Mouse (Mus musculus): Measurements from ENCODE around the gene Ffar2. TPM values are rescaled to one million over a fixed set of nuclear protein-coding genes. Genes with fewer than 3 reads are reported as not detected.

Gene Ffar2
- total and polyA plus RNA-seq, 2 experiments from 2014 or later: 0.05 TPM; not detected in 1

DNA sequence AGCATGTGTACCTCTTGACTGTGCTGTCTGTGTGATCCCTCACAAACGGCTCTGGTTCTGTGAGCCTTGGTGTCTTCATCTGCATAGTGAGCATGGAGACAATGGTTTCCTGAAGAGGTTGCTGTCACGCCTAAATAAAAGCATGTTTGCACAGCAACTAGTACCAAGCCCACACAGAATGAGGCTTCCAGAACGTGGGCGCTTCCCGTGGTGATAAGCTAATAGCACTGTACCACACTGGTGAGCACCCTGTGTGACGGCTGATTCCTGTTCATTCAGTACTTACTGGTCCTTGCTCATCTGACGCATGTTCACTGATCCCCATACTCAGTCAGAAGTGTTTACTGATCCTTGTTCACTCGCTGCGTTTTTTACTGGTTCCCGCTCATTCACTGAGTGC is 33.4 kb downstream of the Ffar2 start:
- ATAC-seq (ENCODE audit: insufficient read depth, low read depth) (no peak), DNase-seq (ENCODE audit: low spot score) (no peak)
- Histone ChIP-seq H3K9ac (replicated peaks; ENCODE audit: low read depth, low read length) (no peak overlapping the region), H3K4me3 (ENCODE audit: low read depth, low read length) (no peak overlapping the region), H3K27me3 (ENCODE audit: control insufficient read depth, insufficient read depth, low read length) (peaks cover 13% of the 10 kb centered on the region; the same call in 1 of the 2 replicates), H3K4me1 (ENCODE audit: control insufficient read depth, insufficient read depth) (no peaks in the 10 kb centered on the region), H3K36me3 (replicated peaks; ENCODE audit: control insufficient read depth, insufficient read depth, low read length) (no peaks in the 10 kb centered on the region), H3K9me3 (replicated peaks; ENCODE audit: control insufficient read depth, low read length) (no peaks in the 10 kb centered on the region), H3K4me2 (ENCODE audit: low read depth, low read length) (no peak overlapping the region), H3K27ac (ENCODE audit: low read depth) (no peak overlapping the region)
- TF ChIP-seq CTCF (IDR thresholded peaks at IDR 0.05; ENCODE audit: low read depth): no peak
- no peak for TF ChIP-seq EP300 (IDR thresholded peaks at IDR 0.05; ENCODE audit: low read depth)
- WGBS: 69% methylated on average over 10 of the region's 10 CpGs

DNA sequence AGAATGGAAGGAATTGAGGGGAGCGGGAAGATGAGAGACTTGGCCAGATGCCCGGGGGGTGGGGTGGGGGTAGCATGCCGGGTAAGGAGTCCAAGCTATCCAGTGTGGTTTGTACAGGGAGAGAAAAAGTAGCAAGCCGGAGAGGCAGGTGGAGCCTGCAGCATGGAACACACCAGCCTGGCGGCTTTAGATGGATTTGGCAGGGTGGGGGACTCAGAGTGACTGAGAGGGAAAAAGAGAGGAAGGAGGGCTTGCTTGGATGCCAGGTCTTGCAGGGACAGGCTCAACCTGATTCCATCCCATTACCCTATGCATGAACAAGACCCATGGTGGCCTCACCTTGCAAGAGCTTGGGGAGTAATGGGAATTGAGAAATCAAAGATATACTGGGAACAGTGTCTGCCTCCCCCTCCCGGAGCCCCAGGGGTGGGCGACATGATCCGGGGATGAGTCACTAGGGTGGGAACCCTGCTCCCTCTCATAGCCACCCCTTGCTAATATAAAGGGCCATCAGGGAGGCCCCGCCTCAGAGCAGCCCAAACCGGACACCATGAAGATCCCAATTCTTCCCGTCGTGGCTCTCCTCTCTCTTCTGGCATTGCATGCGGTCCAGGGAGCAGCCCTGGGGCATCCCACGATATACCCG is 36.1 kb downstream of the Ffar2 start, which contains the start of gene Krtdap:
Krtdap (plus strand) TSS at position 520 of the 646 bp plus-strand sequence.
- no peak for DNase-seq (ENCODE audit: low spot score)
- ATAC-seq (ENCODE audit: insufficient read depth, low read depth): no peak
- Histone ChIP-seq H3K4me3 (ENCODE audit: low read depth, low read length) (no peak within 1 kb of the TSS), H3K4me2 (ENCODE audit: low read depth, low read length) (no peak within 1 kb of the TSS), H3K4me1 (ENCODE audit: control insufficient read depth, insufficient read depth) (no peaks in the 10 kb centered on the region), H3K9ac (replicated peaks; ENCODE audit: low read depth, low read length) (no peak within 1 kb of the TSS), H3K27me3 (ENCODE audit: control insufficient read depth, insufficient read depth, low read length) (peaks cover 13% of the 10 kb centered on the region; the same call in 1 of the 2 replicates), H3K9me3 (replicated peaks; ENCODE audit: control insufficient read depth, low read length) (no peaks in the 10 kb centered on the region), H3K27ac (ENCODE audit: low read depth) (no peak within 1 kb of the TSS), H3K36me3 (replicated peaks; ENCODE audit: control insufficient read depth, insufficient read depth, low read length) (no peaks in the 10 kb centered on the region)
- TF ChIP-seq EP300 (IDR thresholded peaks at IDR 0.05; ENCODE audit: low read depth) (no peak), CTCF (IDR thresholded peaks at IDR 0.05; ENCODE audit: low read depth) (no peak)
- WGBS: 37% methylated on average over 15 of the region's 15 CpGs

DNA sequence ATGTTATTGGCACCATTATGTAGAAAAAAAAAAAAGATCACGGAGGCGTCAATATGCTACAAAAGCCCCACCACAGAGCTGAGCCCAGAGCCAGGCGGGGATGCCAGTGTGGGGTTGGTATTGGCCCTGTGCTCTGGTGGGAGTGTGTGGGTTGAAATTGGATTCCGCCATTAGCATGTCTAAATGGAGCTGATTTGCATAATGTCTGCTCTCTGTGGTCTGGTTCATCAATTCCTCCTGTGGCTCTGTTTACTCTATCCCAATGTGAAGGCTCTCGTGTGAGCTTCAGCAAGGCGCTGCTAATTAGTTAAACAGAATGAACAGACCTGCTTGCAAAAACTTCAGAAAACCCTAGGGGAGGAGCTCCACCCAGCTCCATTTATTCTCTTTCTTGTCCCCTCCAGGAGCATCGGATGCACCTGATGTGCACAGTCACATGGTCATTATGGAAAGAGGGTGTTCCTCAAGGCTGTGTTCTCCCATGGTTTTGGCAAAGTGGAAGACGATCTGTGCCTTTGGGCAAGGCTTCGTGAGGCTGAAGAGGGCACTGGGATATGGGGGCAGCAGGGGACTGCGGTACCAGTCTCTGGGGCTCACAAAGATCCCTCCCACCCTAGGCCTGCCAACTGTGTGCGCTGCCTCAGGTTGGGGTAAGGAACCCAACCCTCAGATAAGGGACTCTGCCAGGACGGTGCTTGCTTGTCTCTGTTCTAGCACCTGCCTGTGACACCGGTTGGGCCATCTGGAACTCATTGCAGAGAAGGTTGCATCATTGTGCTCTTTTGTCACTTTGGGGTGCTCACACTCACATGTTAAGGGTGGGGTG is 37.6 kb downstream of the Ffar2 start:
- H3K9me3 ChIP-seq (replicated peaks; ENCODE audit: control insufficient read depth, low read length): no peaks in the 10 kb centered on the region
- ATAC-seq (ENCODE audit: insufficient read depth, low read depth) (no peak), DNase-seq (ENCODE audit: low spot score) (no peak)
- H3K4me1 ChIP-seq (ENCODE audit: control insufficient read depth, insufficient read depth): no peaks in the 10 kb centered on the region
- no peak overlapping the region for H3K4me2 ChIP-seq (ENCODE audit: low read depth, low read length)
- TF ChIP-seq EP300 (IDR thresholded peaks at IDR 0.05; ENCODE audit: low read depth): no peak
- H3K36me3 ChIP-seq (replicated peaks; ENCODE audit: control insufficient read depth, insufficient read depth, low read length): no peaks in the 10 kb centered on the region
- H3K27me3 ChIP-seq (ENCODE audit: control insufficient read depth, insufficient read depth, low read length): peaks cover 10% of the 10 kb centered on the region; the same call in 1 of the 2 replicates
- no peak overlapping the region for H3K4me3 ChIP-seq (ENCODE audit: low read depth, low read length)
- H3K27ac ChIP-seq (ENCODE audit: low read depth): no peak overlapping the region
- WGBS: 72% methylated on average over 13 of the region's 13 CpGs
- no peak overlapping the region for H3K9ac ChIP-seq (replicated peaks; ENCODE audit: low read depth, low read length)

GRCm38 (mm10) chr7:30785154-30785553 is 38.4 kb downstream of the Ffar2 start:
- Histone ChIP-seq H3K4me2 (ENCODE audit: low read depth, low read length) (no peak overlapping the region), H3K9me3 (replicated peaks; ENCODE audit: control insufficient read depth, low read length) (no peaks in the 10 kb centered on the region), H3K36me3 (replicated peaks; ENCODE audit: control insufficient read depth, insufficient read depth, low read length) (no peaks in the 10 kb centered on the region), H3K4me1 (ENCODE audit: control insufficient read depth, insufficient read depth) (no peaks in the 10 kb centered on the region), H3K9ac (replicated peaks; ENCODE audit: low read depth, low read length) (no peak overlapping the region), H3K4me3 (ENCODE audit: low read depth, low read length) (no peak overlapping the region), H3K27me3 (ENCODE audit: control insufficient read depth, insufficient read depth, low read length) (peaks cover 10% of the 10 kb centered on the region; the same call in 1 of the 2 replicates), H3K27ac (ENCODE audit: low read depth) (no peak overlapping the region)
- TF ChIP-seq CTCF (IDR thresholded peaks at IDR 0.05; ENCODE audit: low read depth): no peak
- no peak for TF ChIP-seq EP300 (IDR thresholded peaks at IDR 0.05; ENCODE audit: low read depth)
- ATAC-seq (ENCODE audit: insufficient read depth, low read depth) (no peak), DNase-seq (ENCODE audit: low spot score) (no peak)
- WGBS: 58% methylated on average over 1 of the region's 1 CpGs

GRCm38 (mm10) chr7:30782658-30783057 is 40.9 kb downstream of the Ffar2 start:
- ATAC-seq (ENCODE audit: insufficient read depth, low read depth): no peak
- H3K9ac ChIP-seq (replicated peaks; ENCODE audit: low read depth, low read length): no peak overlapping the region
- no peak overlapping the region for H3K27ac ChIP-seq (ENCODE audit: low read depth)
- TF ChIP-seq CTCF (IDR thresholded peaks at IDR 0.05; ENCODE audit: low read depth) (no peak), EP300 (IDR thresholded peaks at IDR 0.05; ENCODE audit: low read depth) (no peak)
- no peaks in the 10 kb centered on the region for H3K9me3 ChIP-seq (replicated peaks; ENCODE audit: control insufficient read depth, low read length)
- DNase-seq (ENCODE audit: low spot score): no peak
- WGBS: 67% methylated on average over 3 of the region's 3 CpGs
- H3K4me2 ChIP-seq (ENCODE audit: low read depth, low read length): no peak overlapping the region
- H3K4me1 ChIP-seq (ENCODE audit: control insufficient read depth, insufficient read depth): no peaks in the 10 kb centered on the region
- no peak overlapping the region for H3K4me3 ChIP-seq (ENCODE audit: low read depth, low read length)
- no peaks in the 10 kb centered on the region for H3K36me3 ChIP-seq (replicated peaks; ENCODE audit: control insufficient read depth, insufficient read depth, low read length)
- H3K27me3 ChIP-seq (ENCODE audit: control insufficient read depth, insufficient read depth, low read length): no peaks in the 10 kb centered on the region

All from heart, postnatal 0 days (tissue).